Mouse (Mus musculus) heart, postnatal 36 days (tissue): Measurements from ENCODE around the gene Kcnmb1. TPM values are rescaled to one million over a fixed set of nuclear protein-coding genes. Genes with fewer than 3 reads are reported as not detected.
A peak's percentile ranks its signal among the peaks of the same experiment; 100 is the strongest.

Source experiments
- DNase-seq, 2 experiments: peaks; one replicate each; pipeline ENCODE4 v3.0.0; 2021 to 2022
- intact Hi-C: fragments of 180-260 bp; cut with DNase I; formaldehyde crosslinking; loops from one replicate; pipeline ENCODE4 v1.15.1; 2025
- total RNA-seq, 2 experiments: library from RNA; stranded (reverse); gene quantifications; 2 replicates each; pipeline ENCODE4 v1.2.3; 2021

Gene Kcnmb1
- under 1 TPM; 0.84 to 0.97 TPM for total RNA-seq

GRCm38 (mm10) chr11:33962688-33963407 lies at the start of gene Kcnmb1:
Gene Kcnmb1, plus strand, starts transcription at chr11:33963013.
- no peak for DNase-seq
- intact Hi-C loops: no loop called here

GRCm38 (mm10) chr11:33913061-33913460 lies 49.8 kb upstream of the Kcnmb1 start:
- DNase-seq: no peak
- intact Hi-C loops: no loop called here

GRCm38 (mm10) chr11:33914216-33914615 lies 48.6 kb upstream of the Kcnmb1 start:
- intact Hi-C loops: no loop called here

GRCm38 (mm10) chr11:33917574-33917973 lies 45.2 kb upstream of the Kcnmb1 start:
- DNase-seq: peak; percentile 65 to 77
- intact Hi-C loops: loop anchor here (1.0 kb wide), 2 partner anchors 184 to 192 kb away; no protein-coding TSS in a partner anchor

More at GRCm38 (mm10) chr11:33914216-33914615, 48.6 kb upstream of the Kcnmb1 start:
- DNase-seq: no peak

- intact Hi-C loops: no loop called here
- DNase-seq: no peak
Measured at GRCm38 (mm10) chr11:33918424-33918823, 44.4 kb upstream of the Kcnmb1 start.

- intact Hi-C loops: no loop called here
- no peak for DNase-seq
Measured at GRCm38 (mm10) chr11:33919826-33920225, 43.0 kb upstream of the Kcnmb1 start.

GRCm38 (mm10) chr11:33921451-33921850 lies 41.4 kb upstream of the Kcnmb1 start:
- DNase-seq: no peak
- intact Hi-C loops: no loop called here

- intact Hi-C loops: no loop called here
Measured at GRCm38 (mm10) chr11:33923031-33923430, 39.8 kb upstream of the Kcnmb1 start.

GRCm38 (mm10) chr11:33925778-33926177 lies 37.0 kb upstream of the Kcnmb1 start:
- intact Hi-C loops: loop anchor here (5.0 kb wide), 1 partner anchor 287 kb away; no protein-coding TSS in a partner anchor
- DNase-seq: no peak

More at GRCm38 (mm10) chr11:33923031-33923430, 39.8 kb upstream of the Kcnmb1 start:
- no peak for DNase-seq

GRCm38 (mm10) chr11:33926551-33926950 lies 36.3 kb upstream of the Kcnmb1 start:
- intact Hi-C loops: loop anchor here (5.0 kb wide), 1 partner anchor 286 kb away; no protein-coding TSS in a partner anchor
- no peak for DNase-seq

GRCm38 (mm10) chr11:33927321-33927720 lies 35.5 kb upstream of the Kcnmb1 start:
- no peak for DNase-seq
- intact Hi-C loops: loop anchor here (5.0 kb wide), 1 partner anchor 285 kb away; no protein-coding TSS in a partner anchor

- intact Hi-C loops: loop anchor here (5.0 kb wide), 1 partner anchor 284 kb away; no protein-coding TSS in a partner anchor
- no peak for DNase-seq
Measured at GRCm38 (mm10) chr11:33927836-33928235, 35.0 kb upstream of the Kcnmb1 start.

- no peak for DNase-seq
Measured at GRCm38 (mm10) chr11:33928658-33929057, 34.2 kb upstream of the Kcnmb1 start.

GRCm38 (mm10) chr11:33929412-33929811 lies 33.4 kb upstream of the Kcnmb1 start:
- no peak for DNase-seq
- intact Hi-C loops: loop anchor here (5.0 kb wide), 1 partner anchor 283 kb away; no protein-coding TSS in a partner anchor

More at GRCm38 (mm10) chr11:33928658-33929057, 34.2 kb upstream of the Kcnmb1 start:
- intact Hi-C loops: loop anchor here (5.0 kb wide), 1 partner anchor 284 kb away; no protein-coding TSS in a partner anchor

GRCm38 (mm10) chr11:33931836-33932385 lies 30.9 kb upstream of the Kcnmb1 start:
- DNase-seq: peak in 1 of 2 experiments; percentile 8
- intact Hi-C loops: no loop called here

GRCm38 (mm10) chr11:33932386-33933111 lies 30.3 kb upstream of the Kcnmb1 start:
- intact Hi-C loops: no loop called here
- DNase-seq: no peak

GRCm38 (mm10) chr11:33934286-33934685 lies 28.5 kb upstream of the Kcnmb1 start:
- intact Hi-C loops: no loop called here

GRCm38 (mm10) chr11:33937641-33938040 lies 25.2 kb upstream of the Kcnmb1 start:
- intact Hi-C loops: no loop called here
- DNase-seq: no peak

More at GRCm38 (mm10) chr11:33934286-33934685, 28.5 kb upstream of the Kcnmb1 start:
- DNase-seq: no peak

- intact Hi-C loops: no loop called here
- DNase-seq: no peak
Measured at GRCm38 (mm10) chr11:33938561-33939274, 24.1 kb upstream of the Kcnmb1 start.

- intact Hi-C loops: no loop called here
- no peak for DNase-seq
Measured at GRCm38 (mm10) chr11:33939456-33940113, 23.2 kb upstream of the Kcnmb1 start.
